Mouse (Mus musculus) urinary bladder, postnatal 10 days (tissue): ENCODE results near the gene Etnk2.
A peak's percentile ranks its signal among the peaks of the same experiment; 100 is the strongest.

Source experiments
- DNase-seq: peaks from one replicate; pipeline ENCODE4 v3.0.0; 2022; ENCODE audit warnings: low spot score

Gene Etnk2

GRCm38 (mm10) chr1:133417113-133417512 is 53.7 kb downstream of the Etnk2 start:
- DNase-seq = no peak

GRCm38 (mm10) chr1:133417539-133417938 is 54.2 kb downstream of the Etnk2 start:
- DNase-seq = no peak

- DNase-seq = peak; percentile 43
Measured at GRCm38 (mm10) chr1:133418164-133418800, 54.9 kb downstream of the Etnk2 start.

GRCm38 (mm10) chr1:133419178-133419834 is 55.9 kb downstream of the Etnk2 start:
- DNase-seq = no peak

- no peak for DNase-seq
Measured at GRCm38 (mm10) chr1:133420491-133420890, 57.1 kb downstream of the Etnk2 start.

- DNase-seq = no peak
Measured at GRCm38 (mm10) chr1:133421061-133421460, 57.7 kb downstream of the Etnk2 start.

GRCm38 (mm10) chr1:133421975-133422570 is 58.7 kb downstream of the Etnk2 start:
- DNase-seq = no peak

- DNase-seq = no peak
Measured at GRCm38 (mm10) chr1:133422615-133423161, 59.3 kb downstream of the Etnk2 start.

GRCm38 (mm10) chr1:133423166-133423542 is 59.8 kb downstream of the Etnk2 start:
- DNase-seq = no peak

GRCm38 (mm10) chr1:133423543-133424480 is 60.4 kb downstream of the Etnk2 start, which contains the start of gene Sox13:
Gene Sox13 (minus strand): TSS chr1:133424377.
- DNase-seq = no peak

GRCm38 (mm10) chr1:133424547-133425140 is 61.3 kb downstream of the Etnk2 start:
- DNase-seq = no peak
